Mouse (Mus musculus) hindbrain, embryonic 13.5 days (tissue): ENCODE measurements around the gene Agap3. TPM values are rescaled to one million over a fixed set of nuclear protein-coding genes. Genes with fewer than 3 reads are reported as not detected.
A peak's percentile ranks its signal among the peaks of the same experiment; 100 is the strongest.

Source experiments
- ATAC-seq: fragments of 200-750 bp; cut with Nextera tagmentation; 2 replicates; pipeline ENCODE4 v1.8.0; 2017; ENCODE audit warnings: moderate TSS enrichment; ENCODE audit not compliant: low FRiP score
- H3K27ac ChIP-seq: fragments of 300-500 bp; sonication (generic); 2 replicates; pipeline ENCODE4 v1.5.1; 2015; ENCODE audit warnings: inconsistent platforms, mild to moderate bottlenecking, moderate library complexity
- H3K27me3 ChIP-seq: fragments of 300-500 bp; sonication (generic); 2 replicates; pipeline ENCODE4 v1.6.1; 2015; ENCODE audit warnings: mild to moderate bottlenecking, inconsistent platforms
- H3K36me3 ChIP-seq: fragments of 300-500 bp; sonication (generic); 2 replicates; pipeline ENCODE4 v1.6.1; 2015; ENCODE audit warnings: mild to moderate bottlenecking, inconsistent platforms
- H3K4me1 ChIP-seq: fragments of 300-500 bp; sonication (generic); replicated peaks from 2 replicates; pipeline ENCODE4 v1.6.1; 2015; ENCODE audit warnings: inconsistent platforms
- H3K4me2 ChIP-seq: fragments of 300-500 bp; sonication (generic); 2 replicates; pipeline ENCODE4 v1.6.1; 2015; ENCODE audit warnings: inconsistent platforms, mild to moderate bottlenecking, moderate library complexity
- H3K4me3 ChIP-seq: fragments of 300-500 bp; sonication (generic); 2 replicates; pipeline ENCODE4 v1.5.1; 2015; ENCODE audit warnings: mild to moderate bottlenecking, inconsistent platforms
- H3K9ac ChIP-seq: fragments of 300-500 bp; sonication (generic); 2 replicates; pipeline ENCODE4 v1.6.1; 2015; ENCODE audit warnings: mild to moderate bottlenecking, inconsistent platforms
- H3K9me3 ChIP-seq: fragments of 300-500 bp; sonication (generic); 2 replicates; pipeline ENCODE4 v1.6.1; 2016; ENCODE audit warnings: inconsistent platforms
- WGBS: fragments of 180-500 bp; shearing (Covaris S2); methylation state at CpG from one replicate; pipeline ENCODE4 v1.1.7; 2015; 5-methylcytosine and 5-hydroxymethylcytosine counted together
- polyA plus RNA-seq: library from polyadenylated mRNA; unstranded; fragments of >200 nt; fragmentation: Nextera tagmentation; extraction: Ambion mirVana; gene quantifications from 2 replicates; pipeline ENCODE4 v1.2.1, GENCODE M21; 2015

Agap3 gene
- polyA plus RNA-seq, 1 experiment from 2014 or later: 50.3 TPM

DNA sequence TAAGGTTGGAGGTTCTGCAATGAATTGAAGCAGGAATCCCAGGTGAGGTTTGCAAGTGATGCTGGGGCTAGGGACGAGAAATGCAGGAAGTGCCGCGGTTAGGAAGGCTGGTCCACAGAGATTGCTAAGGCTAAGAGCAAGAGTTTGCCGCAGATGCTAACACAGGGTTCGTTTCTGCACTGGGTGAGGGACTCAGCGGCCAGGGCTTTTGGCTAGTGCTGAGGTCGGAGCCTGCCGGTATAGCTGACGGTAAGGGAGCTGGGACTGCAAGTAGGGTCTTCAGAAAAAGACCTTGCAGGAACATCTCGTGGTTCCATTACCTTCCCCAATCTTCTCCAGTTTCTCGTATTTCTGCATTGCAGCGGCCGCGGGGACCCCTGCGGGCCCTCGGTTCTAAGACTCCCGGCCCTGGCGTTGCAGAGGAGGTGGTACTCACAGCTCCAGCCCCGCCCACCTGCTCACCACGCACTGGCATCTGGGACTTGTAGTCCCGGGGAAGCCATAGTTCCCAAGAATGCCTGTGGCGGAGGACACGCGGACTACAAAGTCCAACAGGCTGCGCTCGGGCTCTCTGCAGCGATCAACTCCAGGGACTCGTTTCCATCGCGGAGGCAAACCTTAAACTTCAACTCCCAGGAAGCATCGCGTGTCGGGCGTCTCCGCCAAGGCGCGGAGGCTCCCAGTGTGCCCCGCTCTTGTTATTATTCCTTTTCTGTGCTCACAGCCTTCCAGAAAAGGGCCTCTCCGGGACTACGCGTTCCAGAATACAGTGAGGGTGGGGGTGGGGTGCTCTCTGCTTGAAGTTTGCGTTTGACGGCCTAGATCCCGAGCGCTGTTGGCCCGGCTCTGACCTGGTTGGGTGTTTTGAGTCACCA lies 28.6 kb upstream of the Agap3 start, which contains the start of the genes Cdk5 and Slc4a2:
Cdk5 (minus strand) TSS at position 402 of the 875 bp plus-strand sequence.
Slc4a2 (plus strand) TSS at position 709 of the 875 bp plus-strand sequence.
- peak within 1 kb of the TSS; percentile 87 for H3K9ac ChIP-seq
- H3K27ac ChIP-seq: peak within 1 kb of the TSS; percentile 93
- H3K36me3 ChIP-seq: peaks cover 29% of the 10 kb centered on the region
- WGBS: under 1% methylated on average over 46 of the region's 46 CpGs
- peaks cover 54% of the 10 kb centered on the region for H3K4me1 ChIP-seq
- ATAC-seq: peak; percentile 96
- peak within 1 kb of the TSS; percentile 86 for H3K4me2 ChIP-seq
- peak within 1 kb of the TSS; percentile 64 for H3K4me3 ChIP-seq
- no peaks in the 10 kb centered on the region for H3K9me3 ChIP-seq
- peaks cover 22% of the 10 kb centered on the region for H3K27me3 ChIP-seq

DNA sequence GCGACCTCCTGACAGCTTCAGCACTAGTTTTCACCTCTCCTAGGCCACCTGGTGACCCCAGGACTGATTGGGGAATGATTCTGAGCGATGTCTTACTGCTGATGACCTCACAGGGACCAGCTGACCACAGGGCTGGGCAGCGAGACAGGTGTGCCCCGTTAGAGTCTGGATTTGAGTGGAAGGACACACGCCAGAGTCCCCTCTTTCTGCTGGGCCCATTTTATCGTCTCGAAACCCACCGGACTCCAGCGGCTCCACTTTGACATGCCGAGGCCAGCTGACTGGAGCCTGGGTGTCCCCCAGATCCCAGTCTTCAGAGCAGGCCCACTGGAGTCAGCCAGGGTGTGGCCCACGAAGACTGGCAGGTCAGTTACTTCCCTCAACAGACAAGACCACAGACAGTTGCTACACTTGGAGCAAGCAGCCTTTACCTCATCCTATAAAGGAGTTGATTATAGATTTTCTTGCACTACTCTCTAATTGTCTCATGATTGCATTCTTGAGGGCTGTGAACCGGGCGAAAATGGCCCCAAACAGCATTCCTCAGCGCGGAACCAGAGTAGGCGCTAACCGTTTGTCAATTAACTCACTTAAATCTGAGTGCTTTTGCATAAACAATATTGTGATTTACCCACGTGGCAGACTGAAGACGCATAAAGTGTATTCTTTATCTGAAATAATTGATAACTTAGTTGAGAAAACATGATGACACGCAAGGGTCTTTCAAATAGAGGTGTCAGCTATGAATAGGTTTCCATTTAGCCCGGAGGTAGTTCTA lies 27.8 kb upstream of the Agap3 start:
- Histone ChIP-seq H3K27ac (peak overlapping the region; percentile 93), H3K36me3 (peaks cover 21% of the 10 kb centered on the region), H3K4me1 (peaks cover 58% of the 10 kb centered on the region), H3K9ac (peak overlapping the region; percentile 81), H3K9me3 (no peaks in the 10 kb centered on the region), H3K4me2 (peak overlapping the region; percentile 83), H3K4me3 (peak overlapping the region; percentile 64), H3K27me3 (peaks cover 22% of the 10 kb centered on the region)
- ATAC-seq: no peak; the same call in 1 of the 2 replicates
- WGBS: 14% methylated on average over 21 of the region's 21 CpGs

DNA sequence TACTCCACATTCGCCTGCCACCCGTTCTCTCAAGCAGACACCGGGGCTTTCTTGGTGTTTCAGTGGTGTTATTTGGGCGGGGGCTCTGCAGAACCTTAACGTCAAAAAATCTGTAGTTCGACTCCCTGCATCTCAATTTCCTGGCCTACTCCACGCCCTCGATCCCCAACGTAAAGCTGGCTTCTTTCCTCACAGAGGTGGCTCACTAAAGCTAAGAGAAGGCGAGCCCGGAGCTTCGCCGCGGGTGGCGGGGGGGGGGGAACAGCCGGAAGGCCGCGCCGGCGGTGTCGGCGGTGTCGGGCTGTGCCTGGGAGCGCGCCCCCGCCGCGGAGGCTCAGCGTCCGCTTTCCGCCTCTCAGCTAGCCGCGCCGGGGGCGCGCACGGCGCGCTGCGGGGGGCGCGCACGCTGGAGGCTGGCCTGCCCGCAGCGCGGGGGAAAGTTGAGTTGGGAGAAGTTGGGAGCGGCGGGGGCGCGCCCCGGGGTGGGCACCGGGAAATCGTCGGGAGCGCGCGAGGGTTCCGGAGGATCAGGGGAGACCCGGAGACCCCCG lies 27.0 kb upstream of the Agap3 start:
- H3K4me1 ChIP-seq: peaks cover 58% of the 10 kb centered on the region
- WGBS: under 1% methylated on average over 40 of the region's 60 CpGs
- peak overlapping the region; percentile 93 for H3K27ac ChIP-seq
- ATAC-seq: no peak
- H3K27me3 ChIP-seq: peaks cover 22% of the 10 kb centered on the region
- peak overlapping the region; percentile 64 for H3K4me3 ChIP-seq
- H3K36me3 ChIP-seq: peaks cover 17% of the 10 kb centered on the region
- peak overlapping the region; percentile 81 for H3K9ac ChIP-seq
- peak overlapping the region; percentile 83 for H3K4me2 ChIP-seq
- no peaks in the 10 kb centered on the region for H3K9me3 ChIP-seq

DNA sequence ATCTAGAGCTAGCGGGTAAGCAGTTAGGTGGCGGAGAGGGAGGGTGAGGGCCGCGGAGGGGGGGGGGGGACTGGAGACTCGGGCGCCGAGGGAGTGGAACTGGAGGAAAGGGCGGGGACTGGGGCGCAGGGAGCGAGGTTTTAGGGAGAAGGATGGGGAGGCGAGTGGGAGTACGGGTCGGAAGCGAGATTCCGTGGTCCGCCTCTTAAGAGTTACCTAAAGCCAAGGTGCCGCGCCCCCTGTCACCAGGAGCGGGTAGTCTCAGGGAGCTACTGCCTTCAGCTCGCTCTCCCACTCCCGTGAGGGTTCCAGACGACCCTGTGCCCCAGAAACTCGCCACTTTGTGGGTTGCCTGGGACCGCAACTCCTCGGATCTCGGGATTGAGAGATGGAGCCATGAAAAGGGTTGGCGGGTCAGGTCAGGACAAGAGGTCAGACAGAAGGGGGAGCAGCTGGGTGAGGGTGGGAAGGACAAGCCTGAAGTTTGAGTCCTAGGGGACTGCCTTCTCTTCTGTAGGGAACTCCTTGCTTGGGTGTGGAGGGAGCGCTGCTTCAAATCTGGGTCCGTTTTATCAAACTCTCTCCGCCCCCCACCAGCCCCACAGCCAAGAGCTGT lies 26.4 kb upstream of the Agap3 start:
- H3K9ac ChIP-seq: peak overlapping the region; percentile 81
- peaks cover 58% of the 10 kb centered on the region for H3K4me1 ChIP-seq
- no peak for ATAC-seq
- H3K27ac ChIP-seq: peak overlapping the region; percentile 93
- peaks cover 17% of the 10 kb centered on the region for H3K36me3 ChIP-seq
- H3K9me3 ChIP-seq: no peaks in the 10 kb centered on the region
- H3K4me2 ChIP-seq: peak overlapping the region; percentile 83
- WGBS: under 1% methylated on average over 30 of the region's 30 CpGs
- peaks cover 22% of the 10 kb centered on the region for H3K27me3 ChIP-seq
- H3K4me3 ChIP-seq: peak overlapping the region; percentile 64

DNA sequence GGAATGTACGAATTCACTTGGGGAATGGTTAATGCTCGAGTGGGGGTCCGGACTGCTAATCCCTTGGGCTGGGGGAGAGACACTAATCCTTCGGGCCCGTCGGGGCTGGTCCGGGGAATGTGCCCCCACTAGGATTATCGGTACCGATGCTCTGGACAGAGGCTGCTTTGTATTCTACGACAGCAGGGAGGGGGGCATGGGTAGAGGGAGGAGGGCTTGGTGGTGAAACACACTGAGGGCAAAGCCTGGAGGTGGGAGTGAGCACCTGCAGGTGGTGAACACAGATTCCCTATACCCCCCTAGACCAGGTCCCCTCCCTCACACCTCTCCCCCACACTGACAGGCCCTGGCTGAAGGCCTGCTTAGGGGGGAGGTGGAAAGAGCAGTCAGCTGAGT lies 25.9 kb upstream of the Agap3 start:
- Histone ChIP-seq H3K9me3 (no peaks in the 10 kb centered on the region), H3K27ac (no peak overlapping the region), H3K4me1 (peaks cover 58% of the 10 kb centered on the region), H3K36me3 (peaks cover 16% of the 10 kb centered on the region), H3K4me2 (peak overlapping the region; percentile 83), H3K27me3 (peaks cover 22% of the 10 kb centered on the region), H3K9ac (peak overlapping the region; percentile 81), H3K4me3 (peak overlapping the region; percentile 64)
- 2% methylated on average over 10 of the region's 10 CpGs for WGBS
- no peak for ATAC-seq

DNA sequence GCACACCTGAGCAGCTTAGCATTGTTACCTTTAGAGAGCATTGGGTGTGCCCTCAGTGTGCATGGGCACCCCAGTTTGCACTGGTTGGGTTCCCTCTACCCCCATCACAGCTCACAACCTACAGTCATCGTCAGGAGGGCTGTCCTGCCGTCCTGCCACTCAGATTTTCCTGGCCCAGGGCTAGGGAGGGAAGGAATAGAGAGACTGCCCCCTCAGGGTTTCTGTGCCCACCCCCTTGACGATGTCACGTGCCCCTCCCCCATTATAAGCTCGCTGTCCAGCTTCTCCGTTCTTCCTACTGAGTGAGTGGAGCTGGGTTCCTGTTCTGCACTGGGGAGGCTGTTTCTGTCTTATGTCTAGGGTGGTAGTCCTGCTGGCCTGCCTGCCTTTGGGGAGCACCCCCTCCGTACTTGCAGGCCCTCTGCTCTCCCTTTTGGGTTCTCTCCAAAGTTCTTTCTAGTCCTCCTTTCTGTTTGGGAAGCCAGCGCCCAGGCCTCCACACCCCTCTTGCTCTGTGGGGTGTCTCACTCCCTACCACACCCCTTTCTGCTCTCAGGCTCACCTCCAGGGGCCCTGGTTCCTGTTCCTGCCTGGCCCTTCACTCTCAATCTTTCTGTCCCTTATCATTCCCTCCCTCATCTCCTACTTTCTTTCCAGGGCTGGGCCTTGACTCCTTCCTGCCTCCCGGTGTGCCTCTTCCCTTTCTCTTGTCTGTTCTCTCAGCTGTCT lies 25.3 kb upstream of the Agap3 start:
- Histone ChIP-seq H3K4me3 (peak overlapping the region; percentile 64), H3K4me1 (peaks cover 58% of the 10 kb centered on the region), H3K27ac (peak overlapping the region; percentile 10), H3K36me3 (peaks cover 21% of the 10 kb centered on the region), H3K27me3 (peaks cover 22% of the 10 kb centered on the region), H3K9me3 (no peaks in the 10 kb centered on the region), H3K4me2 (peak overlapping the region; percentile 83), H3K9ac (peak overlapping the region; percentile 13; the same call in 1 of the 2 replicates)
- ATAC-seq: no peak
- WGBS: 14% methylated on average over 9 of the region's 9 CpGs

DNA sequence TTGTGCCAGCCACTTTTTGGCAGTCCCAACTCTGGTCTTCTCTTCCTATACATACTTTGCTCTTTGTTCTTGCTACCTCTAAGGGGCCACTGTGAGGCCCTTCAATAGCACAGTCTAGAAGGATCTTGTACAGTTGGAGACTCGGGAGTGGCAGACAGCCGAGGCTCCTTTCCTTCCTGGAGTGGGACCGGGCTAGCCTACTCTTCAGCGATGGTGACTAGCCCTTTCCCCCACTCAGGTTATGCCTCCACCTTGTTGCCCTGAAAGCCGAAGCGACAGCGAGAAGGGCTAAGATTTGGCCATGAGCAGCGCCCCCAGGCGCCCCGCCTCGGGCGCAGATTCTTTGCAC lies 24.7 kb upstream of the Agap3 start:
- H3K9ac ChIP-seq: peak overlapping the region; percentile 46
- WGBS: 15% methylated on average over 12 of the region's 12 CpGs
- H3K9me3 ChIP-seq: no peaks in the 10 kb centered on the region
- no peak for ATAC-seq
- peaks cover 22% of the 10 kb centered on the region for H3K27me3 ChIP-seq
- H3K4me3 ChIP-seq: peak overlapping the region; percentile 3; the same call in 1 of the 2 replicates
- H3K36me3 ChIP-seq: peaks cover 26% of the 10 kb centered on the region
- H3K4me1 ChIP-seq: peaks cover 53% of the 10 kb centered on the region
- peak overlapping the region; percentile 83 for H3K4me2 ChIP-seq
- H3K27ac ChIP-seq: peak overlapping the region; percentile 10

DNA sequence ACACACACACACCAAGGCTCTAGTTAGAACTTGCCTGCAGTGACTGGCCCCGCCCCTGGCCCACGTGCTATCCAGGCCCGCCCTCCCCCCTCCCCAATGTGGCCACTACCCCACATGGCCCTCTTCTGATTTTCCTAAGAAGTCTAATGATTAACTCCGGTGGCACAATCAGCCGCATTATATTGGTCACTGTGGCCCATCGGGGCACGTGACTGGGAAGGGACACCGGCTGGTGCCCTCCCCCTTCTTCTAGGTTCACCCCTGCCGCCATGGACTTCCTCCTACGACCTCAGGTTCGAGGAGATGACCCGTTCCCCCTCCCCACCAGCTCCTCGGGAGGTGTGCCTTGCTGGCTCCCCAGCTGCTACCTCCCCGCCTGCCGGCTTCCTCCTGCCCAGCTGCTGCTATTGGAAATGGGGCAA lies 24.0 kb upstream of the Agap3 start:
- 3% methylated on average over 15 of the region's 15 CpGs for WGBS
- Histone ChIP-seq H3K27me3 (peaks cover 22% of the 10 kb centered on the region), H3K4me1 (peaks cover 46% of the 10 kb centered on the region), H3K9me3 (no peaks in the 10 kb centered on the region), H3K27ac (peak overlapping the region; percentile 12; the same call in 1 of the 2 replicates), H3K4me3 (no peak overlapping the region), H3K9ac (no peak overlapping the region; the same call in 1 of the 2 replicates), H3K4me2 (peak overlapping the region; percentile 37), H3K36me3 (peaks cover 33% of the 10 kb centered on the region)
- no peak for ATAC-seq

DNA sequence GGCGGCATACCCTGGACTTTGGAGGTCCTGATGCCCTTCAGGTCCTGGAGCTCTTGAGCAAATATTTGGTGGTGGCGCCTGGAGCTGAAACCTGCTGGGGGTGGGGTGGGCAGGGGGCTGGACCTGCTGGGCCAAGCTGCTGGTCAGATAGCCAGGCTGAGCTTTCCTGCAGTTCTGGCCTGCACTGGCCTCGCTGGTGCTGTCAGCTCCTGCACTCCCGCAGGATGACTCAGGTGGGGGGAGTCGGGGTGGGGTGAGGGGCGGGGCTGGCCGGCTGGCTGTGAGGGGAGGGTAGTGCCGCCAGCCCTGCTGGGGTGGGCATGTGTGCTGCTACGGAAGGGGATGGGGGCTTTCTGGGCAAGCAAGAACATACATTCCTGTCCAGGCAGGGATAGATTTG lies 23.4 kb upstream of the Agap3 start:
- Histone ChIP-seq H3K9me3 (no peaks in the 10 kb centered on the region), H3K27me3 (peaks cover 22% of the 10 kb centered on the region), H3K4me2 (peak overlapping the region; percentile 37; the same call in 1 of the 2 replicates), H3K36me3 (peaks cover 39% of the 10 kb centered on the region), H3K4me1 (peaks cover 45% of the 10 kb centered on the region), H3K27ac (peak overlapping the region; percentile 12; the same call in 1 of the 2 replicates), H3K4me3 (no peak overlapping the region), H3K9ac (peak overlapping the region; percentile 13; the same call in 1 of the 2 replicates)
- no peak for ATAC-seq
- WGBS: 15% methylated on average over 9 of the region's 9 CpGs

DNA sequence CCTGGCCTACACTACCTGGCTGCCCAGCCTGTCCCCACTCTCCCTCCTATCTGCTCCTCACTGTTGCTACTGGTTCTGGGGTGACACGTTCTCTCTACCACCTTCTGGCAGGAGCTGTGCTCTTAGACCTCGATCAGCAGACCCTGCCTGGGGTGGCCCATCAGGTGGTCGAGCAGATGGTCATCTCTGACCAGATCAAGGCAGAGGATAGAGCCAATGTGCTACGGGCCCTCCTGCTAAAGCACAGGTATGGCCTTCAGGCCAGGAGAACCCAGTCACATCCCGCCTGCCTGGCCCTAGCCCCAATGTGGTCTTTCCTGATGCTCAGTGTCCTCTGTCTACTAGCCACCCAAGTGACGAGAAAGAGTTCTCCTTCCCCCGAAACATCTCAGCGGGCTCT lies 18.0 kb upstream of the Agap3 start:
- Histone ChIP-seq H3K4me1 (no peaks in the 10 kb centered on the region), H3K27me3 (no peaks in the 10 kb centered on the region), H3K9me3 (no peaks in the 10 kb centered on the region), H3K27ac (no peak overlapping the region), H3K4me2 (no peak overlapping the region), H3K4me3 (no peak overlapping the region), H3K36me3 (peaks cover 73% of the 10 kb centered on the region), H3K9ac (no peak overlapping the region)
- ATAC-seq: no peak
- WGBS: 89% methylated on average over 8 of the region's 8 CpGs

DNA sequence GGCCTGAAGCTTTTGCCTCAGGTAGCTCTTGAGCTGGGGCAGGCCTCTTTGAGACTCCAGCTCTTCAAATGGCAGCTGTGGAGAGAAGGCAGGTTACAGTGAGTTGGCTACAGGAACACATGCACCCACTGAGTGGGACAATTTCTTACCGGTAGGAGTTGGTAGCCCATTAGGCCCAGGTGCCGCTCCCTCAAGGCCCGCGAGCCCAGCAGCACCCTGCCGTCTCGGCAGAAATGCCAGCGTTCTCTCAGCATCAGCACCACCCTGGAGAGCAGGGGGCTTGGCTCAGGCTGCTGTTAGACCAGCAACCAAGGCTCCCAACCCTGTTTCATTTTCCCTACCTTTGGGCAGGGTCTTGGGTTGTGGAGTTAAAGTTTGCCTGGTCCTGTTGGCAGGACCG lies 10.8 kb upstream of the Agap3 start:
- Histone ChIP-seq H3K9ac (no peak overlapping the region), H3K27ac (no peak overlapping the region), H3K4me2 (no peak overlapping the region), H3K4me3 (no peak overlapping the region), H3K36me3 (peaks cover 57% of the 10 kb centered on the region), H3K27me3 (no peaks in the 10 kb centered on the region), H3K4me1 (peaks cover 22% of the 10 kb centered on the region), H3K9me3 (no peaks in the 10 kb centered on the region)
- WGBS: 95% methylated on average over 8 of the region's 8 CpGs
- no peak for ATAC-seq
